Mouse (Mus musculus): Measurements from ENCODE around the gene Cfap61. TPM values are rescaled to one million over a fixed set of nuclear protein-coding genes. Genes with fewer than 3 reads are reported as not detected.
A peak's percentile ranks its signal among the peaks of the same experiment; 100 is the strongest.
"Not testable (repeated sequence)": the region's sequence is repeated elsewhere in the genome, so short reads cannot be mapped to it uniquely, and the experiment has no call there.

The Cfap61 gene
- polyA plus RNA-seq, 1 experiment from 2014 or later = 0.82 TPM

DNA sequence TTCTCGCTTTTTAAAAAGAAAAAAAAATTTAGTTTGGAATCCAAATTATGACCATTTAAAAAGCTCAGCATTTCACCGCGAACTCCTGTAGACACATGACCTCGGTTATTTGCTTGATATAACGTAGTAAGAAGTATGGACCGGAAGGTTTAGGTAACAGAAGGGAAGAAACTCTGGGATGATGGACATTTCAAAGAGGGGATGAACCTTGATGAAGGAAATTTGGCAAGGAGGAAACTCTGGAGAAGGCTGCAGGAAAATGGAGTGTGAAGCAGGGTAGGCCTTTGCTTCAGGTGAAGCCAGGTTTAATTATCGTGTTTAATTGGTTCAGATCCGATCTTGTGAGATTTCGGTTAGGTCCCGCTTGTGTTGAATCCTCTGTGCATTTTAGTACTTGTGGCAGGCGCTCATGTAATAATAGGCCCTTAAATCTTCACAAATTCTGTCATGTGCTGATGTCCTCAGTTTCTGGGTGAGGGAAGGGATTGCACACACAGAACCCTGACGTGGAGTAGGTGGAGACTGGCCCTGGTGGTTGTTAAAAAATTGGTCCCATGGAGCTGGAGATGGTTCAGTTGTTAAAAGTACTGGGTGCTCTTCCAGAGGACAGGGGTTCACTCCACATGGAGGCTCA is 30.5 kb upstream of the Cfap61 start:
- WGBS = 32% methylated on average over 12 of the region's 12 CpGs
- no peak for ATAC-seq (ENCODE audit: low FRiP score, low read depth)

DNA sequence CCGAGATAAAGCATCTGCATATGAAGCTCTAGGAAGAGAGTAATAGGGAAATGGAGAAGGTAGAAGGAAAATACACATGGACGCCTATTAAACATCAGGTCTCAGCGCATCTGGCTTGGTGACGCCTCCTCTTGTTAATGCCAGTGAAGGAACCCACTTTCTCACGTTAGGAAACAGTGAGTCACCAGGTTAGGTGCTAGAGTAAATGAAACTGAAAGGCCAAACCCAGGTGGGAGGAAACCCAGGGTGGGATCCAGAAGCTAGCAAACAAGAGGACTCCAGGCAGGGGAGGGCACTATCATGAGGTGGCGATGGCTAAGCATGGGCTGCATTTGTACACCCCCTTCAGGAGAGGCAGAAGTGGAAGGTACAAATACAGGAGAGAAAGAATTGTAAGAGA is 29.4 kb upstream of the Cfap61 start:
- ATAC-seq (ENCODE audit: low FRiP score, low read depth) = no peak

More for the DNA sequence above, 30.5 kb upstream of the Cfap61 start:
- Histone ChIP-seq H3K4me2 (replicated peaks) (peak overlapping the region; percentile 54), H3K27me3 (replicated peaks) (no peaks in the 10 kb centered on the region), H3K27ac (no peak overlapping the region), H3K4me3 (peak overlapping the region; percentile 97), H3K9ac (peak overlapping the region; percentile 93), H3K9me3 (no peaks in the 10 kb centered on the region), H3K36me3 (peaks cover 11% of the 10 kb centered on the region), H3K4me1 (peaks cover 18% of the 10 kb centered on the region)

DNA sequence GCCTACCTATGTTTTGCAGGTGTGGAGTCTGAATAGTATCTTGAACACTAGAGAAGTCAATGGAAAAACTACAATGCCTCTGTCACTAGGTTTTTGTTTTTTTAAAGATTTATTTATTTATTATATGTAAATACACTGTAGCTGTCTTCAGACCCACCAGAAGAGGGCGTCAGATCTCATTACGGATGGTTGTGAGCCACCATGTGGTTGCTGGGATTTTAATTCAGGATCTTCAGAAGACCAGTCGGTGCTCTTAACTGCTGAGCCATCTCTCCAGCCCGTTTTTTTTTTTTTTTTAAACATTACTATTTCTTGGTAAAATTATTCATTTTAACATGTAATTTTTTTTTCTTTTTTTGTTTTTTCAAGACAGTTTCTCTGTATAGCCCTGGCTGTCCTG is 28.7 kb upstream of the Cfap61 start:
- not testable (repeated sequence) for H3K4me3 ChIP-seq; H3K9ac ChIP-seq; ATAC-seq (ENCODE audit: low FRiP score, low read depth); H3K9me3 ChIP-seq; H3K27ac ChIP-seq; H3K4me2 ChIP-seq (replicated peaks); H3K27me3 ChIP-seq (replicated peaks)
- H3K36me3 ChIP-seq = peaks cover 14% of the 10 kb centered on the region
- H3K4me1 ChIP-seq = peaks cover 18% of the 10 kb centered on the region
- WGBS = 45% methylated on average over 4 of the region's 4 CpGs

More for the DNA sequence above, 29.4 kb upstream of the Cfap61 start:
- no peaks in the 10 kb centered on the region for H3K9me3 ChIP-seq
- H3K9ac ChIP-seq = no peak overlapping the region
- 86% methylated on average over 6 of the region's 6 CpGs for WGBS
- peaks cover 14% of the 10 kb centered on the region for H3K36me3 ChIP-seq
- no peaks in the 10 kb centered on the region for H3K27me3 ChIP-seq (replicated peaks)
- H3K27ac ChIP-seq = no peak overlapping the region
- H3K4me1 ChIP-seq = peaks cover 18% of the 10 kb centered on the region
- no peak overlapping the region for H3K4me3 ChIP-seq
- peak overlapping the region; percentile 10; the same call in 1 of the 2 replicates for H3K4me2 ChIP-seq (replicated peaks)

DNA sequence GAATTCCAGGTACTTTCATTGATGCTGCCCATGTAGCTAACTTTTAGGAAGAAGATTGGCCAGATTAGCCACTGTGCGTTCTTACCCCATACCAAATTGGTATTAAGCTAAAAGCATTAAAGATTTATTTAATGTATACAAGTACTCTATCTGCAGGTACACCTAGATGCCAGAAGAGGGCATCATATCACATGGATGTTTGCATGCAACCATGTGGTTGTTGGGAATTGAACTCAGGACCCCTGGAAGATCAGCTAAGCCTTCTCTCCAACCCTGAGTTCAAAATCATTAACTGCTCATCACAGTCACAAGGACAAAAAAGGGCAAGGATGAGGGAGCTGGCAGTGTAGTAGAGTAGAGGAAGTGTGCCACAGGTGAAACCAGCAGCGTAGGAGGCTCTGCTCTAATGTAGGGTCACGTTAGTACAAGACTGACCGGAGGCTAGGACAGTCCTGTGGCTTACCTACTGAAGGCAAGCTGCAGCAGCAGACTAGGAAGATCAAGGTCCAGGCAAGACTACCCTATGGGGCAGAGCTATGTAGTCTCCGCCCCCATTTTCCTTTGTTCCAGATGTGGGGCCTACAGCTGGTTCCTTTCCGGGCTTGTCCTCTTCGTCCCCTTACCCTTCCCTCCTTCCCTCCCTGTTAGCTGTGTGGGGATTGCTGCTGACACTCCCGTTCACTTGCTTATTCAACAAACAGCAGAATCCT is 13.5 kb upstream of the Cfap61 start:
- Histone ChIP-seq H3K27me3 (replicated peaks) (no peaks in the 10 kb centered on the region), H3K4me2 (replicated peaks) (no peak overlapping the region), H3K4me1 (no peaks in the 10 kb centered on the region), H3K27ac (no peak overlapping the region), H3K9me3 (no peaks in the 10 kb centered on the region), H3K4me3 (no peak overlapping the region), H3K36me3 (peaks cover 79% of the 10 kb centered on the region), H3K9ac (no peak overlapping the region)
- 91% methylated on average over 8 of the region's 8 CpGs for WGBS
- ATAC-seq (ENCODE audit: low FRiP score, low read depth) = no peak

DNA sequence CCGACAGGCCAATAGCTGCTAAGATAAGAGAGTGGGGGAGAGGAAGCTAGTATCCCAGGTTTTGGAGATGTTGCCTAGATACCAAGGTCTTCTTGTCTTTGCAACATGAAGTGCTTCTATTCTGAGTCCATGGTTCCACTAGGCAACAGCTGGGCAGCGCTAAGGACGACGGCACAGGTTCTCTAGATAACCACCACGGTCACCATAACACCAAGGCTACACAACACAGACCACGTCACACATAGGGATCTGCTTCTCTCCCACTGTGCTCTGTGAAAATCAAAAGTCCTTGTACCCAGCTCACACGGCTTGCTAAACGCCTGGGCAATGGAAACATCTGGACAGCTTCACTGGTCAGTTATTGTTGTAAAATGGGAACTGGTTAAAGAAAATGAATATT is 2.4 kb downstream of the Cfap61 start:
- H3K4me1 ChIP-seq = peaks cover 9% of the 10 kb centered on the region
- WGBS = 86% methylated on average over 8 of the region's 8 CpGs

DNA sequence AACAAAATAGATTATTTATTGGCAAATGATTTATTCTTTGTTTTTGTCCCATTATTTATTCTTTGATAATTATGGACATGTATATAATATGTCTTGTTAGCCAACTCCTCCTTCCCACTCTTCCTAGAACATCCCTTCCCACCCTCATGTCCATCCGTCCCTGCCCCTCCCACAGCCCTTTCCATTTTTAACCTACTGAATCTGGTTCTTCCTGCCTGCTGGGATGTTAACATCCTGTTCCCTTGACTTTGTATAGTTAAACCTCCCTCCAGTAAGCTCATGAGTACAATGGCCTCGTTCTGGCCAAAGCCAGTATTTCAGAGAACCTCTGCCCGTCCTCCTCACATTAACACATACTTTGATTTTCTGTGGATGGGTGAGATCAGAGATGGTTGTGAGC is 6.8 kb downstream of the Cfap61 start:
- 70% methylated on average over 3 of the region's 3 CpGs for WGBS
- H3K4me3 ChIP-seq = no peak overlapping the region
- peaks cover 3% of the 10 kb centered on the region; the same call in 1 of the 2 replicates for H3K4me1 ChIP-seq
- H3K9me3 ChIP-seq = no peaks in the 10 kb centered on the region
- ATAC-seq (ENCODE audit: low FRiP score, low read depth) = no peak
- no peak overlapping the region for H3K9ac ChIP-seq
- no peak overlapping the region for H3K27ac ChIP-seq
- H3K4me2 ChIP-seq (replicated peaks) = no peak overlapping the region
- no peaks in the 10 kb centered on the region for H3K27me3 ChIP-seq (replicated peaks)
- no peaks in the 10 kb centered on the region for H3K36me3 ChIP-seq

More for the DNA sequence above, 2.4 kb downstream of the Cfap61 start:
- H3K9me3 ChIP-seq = no peaks in the 10 kb centered on the region
- no peaks in the 10 kb centered on the region for H3K27me3 ChIP-seq (replicated peaks)
- ATAC-seq (ENCODE audit: low FRiP score, low read depth) = no peak
- H3K4me3 ChIP-seq = no peak overlapping the region
- H3K36me3 ChIP-seq = peaks cover 7% of the 10 kb centered on the region; the same call in 1 of the 2 replicates
- H3K9ac ChIP-seq = no peak overlapping the region
- H3K27ac ChIP-seq = no peak overlapping the region
- H3K4me2 ChIP-seq (replicated peaks) = no peak overlapping the region

DNA sequence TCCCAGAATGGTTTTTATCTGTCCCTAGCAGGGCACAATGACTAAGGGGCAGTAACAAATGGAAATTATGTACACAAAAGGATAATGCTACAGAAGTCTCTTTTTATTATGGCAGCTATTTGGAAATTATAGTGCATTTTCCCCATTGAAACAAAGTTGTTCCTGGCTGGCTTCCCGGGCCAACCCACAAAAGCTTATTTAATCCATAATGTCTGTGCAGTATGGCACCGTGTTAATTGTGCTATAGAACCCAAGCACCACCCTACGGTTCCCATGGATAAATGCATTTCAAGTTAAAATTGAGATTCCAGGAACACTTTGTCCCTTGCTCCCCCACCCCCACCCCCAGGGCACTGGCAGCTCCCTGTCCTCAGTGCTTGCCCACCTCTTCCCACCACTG is 9.7 kb downstream of the Cfap61 start:
- Histone ChIP-seq H3K4me2 (replicated peaks) (no peak overlapping the region), H3K4me3 (no peak overlapping the region), H3K36me3 (no peaks in the 10 kb centered on the region), H3K4me1 (peaks cover 7% of the 10 kb centered on the region), H3K9me3 (no peaks in the 10 kb centered on the region), H3K27me3 (replicated peaks) (no peaks in the 10 kb centered on the region), H3K27ac (no peak overlapping the region), H3K9ac (no peak overlapping the region)
- 59% methylated on average over 3 of the region's 3 CpGs for WGBS
- ATAC-seq (ENCODE audit: low FRiP score, low read depth) = no peak

DNA sequence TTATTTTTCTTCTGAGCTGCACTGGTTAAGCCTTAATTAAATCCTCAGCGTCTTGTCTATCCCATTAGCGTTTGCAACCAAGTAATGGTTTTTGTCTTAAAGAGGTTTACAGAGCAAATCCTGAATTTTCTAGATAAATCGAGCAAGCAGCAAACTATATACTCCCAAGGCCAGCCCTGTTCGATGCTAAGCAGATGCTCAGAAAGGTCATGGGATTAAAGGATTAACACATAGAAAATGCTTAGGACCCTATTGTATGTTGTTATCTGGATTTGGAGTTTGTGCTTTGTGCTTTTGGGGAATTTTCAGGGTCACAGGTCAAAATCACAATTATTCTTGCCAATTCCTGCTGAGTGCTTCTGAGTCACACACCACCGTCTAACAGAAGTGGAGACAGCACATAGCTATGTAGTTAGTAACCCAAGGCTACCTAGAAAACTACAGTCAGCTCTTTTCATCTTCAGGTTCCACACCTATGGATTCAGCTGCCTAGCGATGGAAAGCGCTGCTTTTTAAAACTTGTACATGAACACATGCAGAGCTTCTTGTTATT is 13.9 kb downstream of the Cfap61 start:
- Histone ChIP-seq H3K36me3 (no peaks in the 10 kb centered on the region), H3K27me3 (replicated peaks) (no peaks in the 10 kb centered on the region), H3K9me3 (no peaks in the 10 kb centered on the region), H3K4me3 (no peak overlapping the region), H3K4me1 (peaks cover 21% of the 10 kb centered on the region), H3K27ac (0 out of 2 replicates have a peak overlapping the region, but pooled peaks have one; percentile 3), H3K4me2 (replicated peaks) (no peak overlapping the region), H3K9ac (no peak overlapping the region)
- ATAC-seq (ENCODE audit: low FRiP score, low read depth) = no peak
- 81% methylated on average over 7 of the region's 7 CpGs for WGBS

DNA sequence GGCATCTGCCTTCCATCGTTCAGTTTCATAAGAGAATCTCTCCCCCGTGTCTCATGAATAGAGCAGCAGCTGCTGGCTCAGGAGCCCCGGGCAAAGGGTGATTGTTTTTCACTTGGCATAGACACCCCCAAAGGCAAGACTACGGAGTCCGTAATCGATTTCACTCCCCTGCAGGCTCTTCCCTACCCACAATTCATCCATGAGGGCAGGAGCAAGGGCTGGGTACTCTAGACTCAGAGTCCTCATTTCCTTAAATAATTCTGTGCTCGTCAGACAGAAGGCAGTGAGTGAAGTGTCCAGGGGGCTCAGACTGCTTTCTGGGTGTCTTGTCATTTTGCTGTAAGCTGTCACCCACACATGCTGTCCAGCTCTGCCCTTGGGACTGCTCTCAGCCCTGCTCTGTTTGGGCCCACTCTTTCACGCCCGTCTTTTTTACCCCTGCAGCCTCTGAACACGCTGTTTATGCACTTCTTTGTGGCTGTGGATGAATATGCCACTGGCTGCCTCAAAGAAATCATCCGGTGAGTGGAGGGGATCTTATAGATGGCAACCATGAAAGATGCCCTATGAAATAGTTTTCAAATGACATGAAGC is 15.0 kb downstream of the Cfap61 start:
- Histone ChIP-seq H3K27me3 (replicated peaks) (no peaks in the 10 kb centered on the region), H3K4me3 (no peak overlapping the region), H3K36me3 (no peaks in the 10 kb centered on the region), H3K4me2 (replicated peaks) (no peak overlapping the region), H3K9me3 (no peaks in the 10 kb centered on the region), H3K4me1 (peaks cover 19% of the 10 kb centered on the region), H3K27ac (0 out of 2 replicates have a peak overlapping the region, but pooled peaks have one; percentile 17), H3K9ac (no peak overlapping the region)
- ATAC-seq (ENCODE audit: low FRiP score, low read depth) = peak; percentile 78
- WGBS = 19% methylated on average over 11 of the region's 11 CpGs

DNA sequence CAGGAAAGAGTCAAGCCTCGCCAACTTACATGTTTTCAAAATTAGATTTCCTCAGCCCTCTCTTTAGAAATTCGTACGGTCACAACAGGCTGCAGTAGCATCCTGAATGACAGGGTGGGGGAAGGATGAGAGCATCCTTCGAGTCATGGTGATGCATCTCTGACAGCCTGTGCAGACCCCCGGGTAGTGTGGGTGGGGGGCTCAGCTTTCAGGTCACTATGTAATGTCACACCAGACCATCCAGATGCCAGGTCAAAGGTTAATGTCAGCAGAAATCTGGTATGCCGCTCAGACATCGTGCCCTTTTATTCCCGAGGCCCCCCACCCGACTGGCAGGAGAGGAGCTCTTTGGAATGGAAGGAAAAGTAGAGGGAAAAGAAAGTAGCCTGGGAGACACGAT is 15.7 kb downstream of the Cfap61 start:
- no peak overlapping the region for H3K27ac ChIP-seq
- ATAC-seq (ENCODE audit: low FRiP score, low read depth) = no peak
- H3K9ac ChIP-seq = no peak overlapping the region
- WGBS = 16% methylated on average over 10 of the region's 10 CpGs
- peaks cover 19% of the 10 kb centered on the region for H3K4me1 ChIP-seq
- no peak overlapping the region for H3K4me2 ChIP-seq (replicated peaks)
- no peak overlapping the region for H3K4me3 ChIP-seq
- no peaks in the 10 kb centered on the region for H3K27me3 ChIP-seq (replicated peaks)
- no peaks in the 10 kb centered on the region for H3K36me3 ChIP-seq
- H3K9me3 ChIP-seq = no peaks in the 10 kb centered on the region

DNA sequence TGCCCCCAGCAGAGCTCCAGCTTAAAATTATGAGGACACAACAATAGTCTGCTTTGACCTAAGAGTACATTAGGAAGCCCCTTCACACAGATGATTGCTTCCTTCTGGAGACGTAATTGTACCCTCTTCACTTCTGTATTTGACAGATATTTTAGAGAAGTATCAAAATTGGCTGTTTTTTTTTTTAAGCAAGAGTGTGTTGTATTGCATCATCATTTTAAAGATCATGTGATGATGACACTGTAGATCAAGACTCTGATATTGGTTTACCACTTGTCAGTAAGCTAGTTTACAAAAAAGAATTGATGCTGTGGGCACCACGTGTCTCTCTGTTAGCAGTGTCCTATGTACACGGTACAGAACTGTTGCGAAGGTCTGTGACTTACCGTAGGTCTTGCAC is 18.1 kb downstream of the Cfap61 start:
- Histone ChIP-seq H3K9ac (no peak overlapping the region), H3K4me2 (replicated peaks) (no peak overlapping the region), H3K27ac (no peak overlapping the region), H3K9me3 (no peaks in the 10 kb centered on the region), H3K36me3 (no peaks in the 10 kb centered on the region), H3K4me1 (peaks cover 19% of the 10 kb centered on the region), H3K4me3 (no peak overlapping the region), H3K27me3 (replicated peaks) (no peaks in the 10 kb centered on the region)
- ATAC-seq (ENCODE audit: low FRiP score, low read depth) = no peak
- WGBS = 58% methylated on average over 5 of the region's 5 CpGs

DNA sequence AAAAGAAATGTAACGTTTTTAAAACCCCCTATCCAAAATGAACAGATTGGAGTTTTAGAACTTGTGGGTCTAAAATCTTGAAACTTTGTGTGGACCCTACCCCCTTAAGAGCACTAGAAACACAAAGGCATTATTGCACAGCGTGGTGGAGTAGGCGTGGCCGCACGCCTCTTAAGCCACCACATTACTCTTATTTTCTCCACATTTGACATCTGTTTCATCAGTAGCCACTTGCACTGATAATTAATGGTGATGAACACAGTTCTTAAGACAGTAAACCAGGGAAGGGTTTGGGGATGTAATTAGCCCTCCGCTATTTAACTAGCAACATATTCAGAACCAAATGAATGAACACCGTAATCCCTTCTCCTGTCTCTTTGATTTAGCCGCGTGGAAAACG is 21.3 kb downstream of the Cfap61 start:
- WGBS = 38% methylated on average over 10 of the region's 10 CpGs
- Histone ChIP-seq H3K9me3 (no peaks in the 10 kb centered on the region), H3K27ac (no peak overlapping the region), H3K4me1 (peaks cover 10% of the 10 kb centered on the region), H3K4me3 (no peak overlapping the region), H3K9ac (no peak overlapping the region), H3K36me3 (no peaks in the 10 kb centered on the region), H3K27me3 (replicated peaks) (no peaks in the 10 kb centered on the region), H3K4me2 (replicated peaks) (no peak overlapping the region)
- ATAC-seq (ENCODE audit: low FRiP score, low read depth) = no peak

All from neural tube, embryonic 12.5 days (tissue).